Mouse (Mus musculus) induced T-regulatory cell, adult 2 months (primary cell): ENCODE results near the gene Mthfd2l.

Experiments
- DNase-seq: peaks from one replicate; pipeline ENCODE4 v3.0.0-alpha.2; 2012; ENCODE audit warnings: low read depth

Gene Mthfd2l

GRCm38 (mm10) chr5:90949499-90949898, 18.6 kb downstream of the Mthfd2l start:
- DNase-seq = no peak

DNA sequence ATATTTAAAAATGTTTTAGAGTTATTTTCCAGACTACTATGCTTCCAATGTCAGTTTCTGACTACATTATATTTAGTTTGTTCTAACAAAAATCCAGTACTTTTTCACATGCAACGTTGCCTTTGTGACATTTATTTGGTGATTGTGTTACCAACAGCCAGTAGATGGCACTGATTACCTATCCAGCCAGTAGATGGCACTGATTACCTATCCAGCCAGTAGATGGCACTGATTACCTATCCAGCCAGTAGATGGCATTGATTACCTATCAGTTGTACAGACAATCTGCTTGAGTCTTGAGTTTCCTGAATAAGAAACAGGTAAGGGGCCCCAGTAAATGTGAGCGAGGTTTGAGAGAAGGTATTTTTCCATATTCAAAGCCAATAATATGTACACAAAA, 20.6 kb downstream of the Mthfd2l start:
- DNase-seq = peak; percentile 38

DNA sequence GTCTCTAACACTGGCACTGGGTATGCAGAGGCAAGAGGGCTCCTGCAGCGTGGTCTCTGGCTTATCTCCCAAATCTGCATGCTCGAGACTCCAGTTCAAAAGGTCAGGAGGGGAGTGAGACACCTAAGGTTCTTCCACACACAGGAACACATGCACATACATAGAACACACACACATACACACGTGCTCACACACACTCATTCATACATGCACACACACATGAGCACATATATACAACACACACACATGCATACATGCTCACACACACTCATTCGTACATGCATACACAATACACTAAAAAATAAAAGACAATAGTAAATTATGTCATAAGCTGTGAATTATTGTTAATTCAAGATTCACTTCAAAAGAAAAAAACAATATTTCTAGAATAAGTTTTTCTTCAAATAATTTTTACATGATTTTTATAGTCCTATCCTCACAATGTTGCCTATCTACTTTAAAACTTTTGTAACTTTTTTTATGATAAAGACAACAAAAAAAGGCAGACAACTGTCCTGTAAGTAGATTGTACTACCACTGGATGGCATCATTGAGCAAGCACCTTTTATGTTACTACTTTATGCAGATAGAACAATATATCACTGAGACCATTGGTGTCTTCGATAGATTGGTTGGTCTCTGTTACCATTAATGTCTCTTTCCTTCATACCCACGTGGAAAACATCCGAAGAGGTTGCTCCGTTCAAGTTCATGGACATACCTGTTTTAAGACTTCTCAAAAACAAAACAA, 22.0 kb downstream of the Mthfd2l start:
- peak; percentile 50 for DNase-seq

DNA sequence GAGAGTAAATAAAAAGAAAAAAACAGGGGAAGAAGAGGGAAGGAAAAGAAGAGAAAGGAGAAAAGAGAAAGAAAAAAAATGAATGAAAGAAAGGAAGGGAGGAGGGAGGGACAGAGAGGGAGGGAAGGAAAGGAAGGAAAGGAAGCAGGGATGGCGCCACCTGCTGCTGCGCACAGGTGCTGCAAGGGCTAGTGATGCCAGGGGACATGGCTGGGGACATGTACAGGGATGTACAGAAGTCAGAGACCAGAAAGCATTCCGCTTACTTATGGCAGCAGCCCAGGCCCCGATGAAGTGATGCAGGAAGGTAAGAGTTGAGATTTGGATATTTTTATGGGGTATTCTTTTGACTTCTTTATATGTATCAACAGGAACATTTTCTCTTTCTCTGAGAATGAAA, 33.4 kb downstream of the Mthfd2l start:
- peak; percentile 42 for DNase-seq

DNA sequence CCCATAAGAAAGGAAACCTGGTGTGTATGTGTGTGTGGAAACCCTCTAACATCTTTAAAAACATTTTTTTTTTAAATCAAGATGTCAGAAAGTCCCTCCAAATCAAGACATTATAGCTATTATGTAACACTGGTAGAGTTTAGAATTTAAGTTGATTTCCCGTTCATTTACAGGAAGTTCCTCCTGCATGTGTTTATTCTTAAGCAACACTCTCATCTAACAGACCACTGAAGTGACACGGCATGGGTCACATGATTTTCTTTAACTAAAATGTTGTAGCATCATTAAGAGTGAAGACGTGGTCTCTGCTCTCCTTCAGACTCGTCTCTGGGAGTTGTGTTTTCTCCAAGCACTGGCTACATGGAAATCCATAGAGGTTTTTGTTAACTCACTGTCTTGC, 33.8 kb downstream of the Mthfd2l start:
- no peak for DNase-seq

DNA sequence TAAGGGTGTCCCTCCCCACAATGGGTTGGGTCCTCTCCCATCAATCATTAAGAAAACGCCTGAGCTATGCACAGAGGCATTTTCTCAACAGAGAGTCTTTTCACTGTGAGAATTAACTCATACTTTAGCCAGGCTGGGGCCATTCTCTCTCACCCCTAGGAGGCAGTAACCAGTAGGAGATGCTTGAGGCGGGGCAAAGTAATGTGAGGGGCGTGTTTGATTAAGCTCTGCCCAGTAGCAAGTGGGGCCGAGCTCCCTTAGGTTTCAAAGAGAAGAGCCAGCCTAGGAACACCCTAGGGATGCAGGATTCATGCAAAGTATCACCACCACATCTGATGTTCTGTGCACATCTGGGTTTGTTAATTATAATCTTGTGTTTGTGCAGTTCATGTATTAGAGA, 34.5 kb downstream of the Mthfd2l start:
- DNase-seq = no peak

DNA sequence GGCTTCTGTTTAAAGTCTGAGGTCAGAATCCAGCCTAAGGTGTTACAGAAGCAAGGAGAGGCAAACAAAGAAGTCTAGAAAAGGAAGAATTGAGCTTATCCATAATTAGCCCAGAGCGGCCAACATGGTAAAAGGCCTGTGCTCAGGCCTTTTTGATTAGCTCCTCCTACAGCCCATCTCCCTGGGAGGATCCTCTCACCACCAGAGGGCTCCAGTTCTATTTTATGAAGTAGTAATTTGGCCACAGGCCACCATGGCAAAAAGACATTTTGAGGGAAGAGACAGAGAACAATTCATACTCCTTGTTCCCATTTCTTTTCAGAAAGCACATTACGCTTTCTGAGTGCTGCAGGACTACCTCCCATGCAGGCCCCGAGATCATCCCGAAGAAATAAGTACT, 46.3 kb downstream of the Mthfd2l start:
- DNase-seq = peak; percentile 28

DNA sequence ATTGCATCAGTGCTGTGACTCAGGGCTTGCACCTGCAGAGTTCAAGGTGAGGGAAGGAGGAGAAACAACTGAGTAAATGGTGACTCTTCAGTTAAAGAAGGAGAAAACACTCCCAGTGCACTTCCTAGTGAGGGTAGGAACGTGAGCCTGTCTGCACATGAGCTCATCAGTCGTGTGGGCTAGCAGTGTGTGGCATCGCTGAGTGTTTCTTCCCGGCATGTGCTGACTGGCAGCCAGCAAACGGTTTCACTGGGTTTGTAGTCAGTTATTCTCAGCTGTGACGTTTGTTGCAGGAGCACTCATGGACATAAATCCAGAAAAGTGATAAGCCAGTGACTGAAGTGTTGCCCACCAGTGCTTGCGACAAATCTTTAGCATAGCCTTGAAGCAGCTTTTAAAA, 49.4 kb downstream of the Mthfd2l start:
- DNase-seq = no peak

GRCm38 (mm10) chr5:90987605-90988004, 56.7 kb downstream of the Mthfd2l start:
- DNase-seq = no peak

- DNase-seq = no peak
Measured at GRCm38 (mm10) chr5:90988149-90988548, 57.2 kb downstream of the Mthfd2l start.

DNA sequence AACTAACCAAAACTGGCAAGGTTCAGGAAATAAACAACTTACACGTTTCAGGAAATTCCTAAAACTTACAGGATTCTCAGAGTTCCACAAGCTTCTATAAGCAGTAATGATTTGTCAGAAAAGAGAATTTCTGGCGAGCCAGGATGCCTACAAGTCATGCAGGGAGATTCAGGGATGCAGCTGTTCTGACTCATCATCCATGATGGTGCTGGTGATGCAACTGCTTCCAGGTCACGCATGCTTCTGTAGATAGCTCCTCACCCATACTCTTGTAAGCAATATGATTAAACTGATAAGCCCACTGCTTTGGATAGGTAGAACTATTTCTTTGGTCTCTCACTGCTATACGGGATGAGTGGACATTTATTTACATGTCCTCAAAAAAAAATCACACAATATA, 57.7 kb downstream of the Mthfd2l start:
- no peak for DNase-seq

GRCm38 (mm10) chr5:90999942-91000341, 69.0 kb downstream of the Mthfd2l start:
- no peak for DNase-seq

- DNase-seq = no peak
Measured at GRCm38 (mm10) chr5:91015216-91015615, 84.3 kb downstream of the Mthfd2l start.

- DNase-seq = no peak
Measured at GRCm38 (mm10) chr5:91023114-91023513, 92.2 kb downstream of the Mthfd2l start.

DNA sequence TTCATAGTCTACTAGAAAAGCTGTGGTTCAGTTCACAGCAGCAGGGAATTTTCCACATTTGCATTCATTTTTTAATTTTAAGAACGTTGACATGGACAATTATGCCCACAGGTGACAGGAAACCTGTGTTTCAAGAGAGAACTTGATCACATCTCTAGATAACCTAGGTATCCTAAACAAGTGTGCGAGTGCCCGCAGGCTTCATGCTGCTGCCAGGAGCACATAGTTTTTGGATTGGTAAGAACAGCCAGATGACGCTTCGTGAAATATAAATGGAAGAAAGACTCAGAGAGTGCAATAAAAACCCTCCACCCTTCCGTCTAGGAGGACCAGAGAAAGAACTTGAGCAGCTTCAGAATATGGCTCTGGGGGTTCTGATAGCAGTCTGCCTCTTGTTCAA, 96.2 kb downstream of the Mthfd2l start, which contains the start of gene Epgn:
TSS of gene Epgn (plus strand) at position 301 of the 400 bp plus-strand sequence.
- no peak for DNase-seq

- no peak for DNase-seq
Measured at GRCm38 (mm10) chr5:91027840-91028239, 96.9 kb downstream of the Mthfd2l start.

GRCm38 (mm10) chr5:91030629-91031028, 99.7 kb downstream of the Mthfd2l start:
- no peak for DNase-seq

DNA sequence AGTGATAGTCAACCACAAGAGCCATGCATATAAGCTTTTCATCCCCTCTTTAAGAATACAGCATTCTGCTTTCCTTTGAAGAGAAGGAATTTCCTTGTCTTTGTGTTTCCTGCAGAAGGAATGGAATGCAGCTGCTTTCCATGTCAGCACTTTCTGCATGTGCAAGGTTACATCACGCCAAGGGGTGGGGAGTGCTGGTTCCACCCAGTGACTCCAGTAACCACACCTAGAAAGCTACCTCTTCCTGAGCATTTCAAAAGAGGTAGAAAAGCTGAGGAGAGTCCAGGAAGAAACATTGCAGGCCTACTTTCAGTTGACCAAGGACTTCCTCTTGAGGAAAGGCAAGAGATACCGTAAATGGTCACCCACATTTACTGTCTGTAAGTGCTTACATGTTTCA, 104.4 kb downstream of the Mthfd2l start:
- no peak for DNase-seq

DNA sequence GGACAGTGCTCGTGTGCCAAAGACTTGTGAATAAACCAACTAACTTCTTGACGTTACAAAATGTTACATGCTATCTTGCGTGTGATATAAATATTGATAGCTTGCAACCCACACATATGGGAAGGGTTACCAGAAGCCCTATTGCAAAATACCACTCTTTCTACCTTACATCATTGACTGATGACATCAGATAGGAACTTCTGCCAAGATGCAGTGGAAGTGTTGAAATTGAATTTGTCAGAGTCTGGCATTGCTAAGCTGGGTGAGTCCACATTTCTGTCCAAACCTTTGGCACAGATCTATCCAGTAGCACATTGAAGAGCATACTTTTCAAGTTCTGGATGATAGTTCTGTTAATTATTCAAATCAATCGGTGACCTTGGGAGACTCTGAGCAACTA, 105.7 kb downstream of the Mthfd2l start:
- no peak for DNase-seq

- DNase-seq = no peak
Measured at GRCm38 (mm10) chr5:91037756-91038155, 106.8 kb downstream of the Mthfd2l start.

DNA sequence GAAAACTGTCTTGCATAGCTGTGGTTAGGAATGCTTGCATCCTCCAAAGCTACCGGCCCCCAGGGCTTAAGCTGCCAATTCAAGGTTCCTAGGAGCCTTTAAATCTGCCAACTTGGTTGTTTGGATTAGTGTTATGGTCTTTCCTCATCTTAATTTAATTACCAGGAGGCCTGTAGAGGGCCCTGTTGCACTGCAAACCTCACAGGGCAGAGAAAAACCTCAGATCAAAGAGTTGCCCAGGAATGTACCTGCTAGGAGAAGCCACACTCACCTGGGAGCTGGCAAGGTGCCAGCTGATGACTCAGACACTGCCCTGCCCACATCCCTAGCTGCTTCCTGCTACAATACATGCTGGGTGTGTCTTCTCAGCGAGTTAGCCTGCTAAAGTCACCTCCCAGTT, 107.6 kb downstream of the Mthfd2l start:
- DNase-seq = peak; percentile 61

- no peak for DNase-seq
Measured at GRCm38 (mm10) chr5:91038963-91039362, 108.0 kb downstream of the Mthfd2l start.

DNA sequence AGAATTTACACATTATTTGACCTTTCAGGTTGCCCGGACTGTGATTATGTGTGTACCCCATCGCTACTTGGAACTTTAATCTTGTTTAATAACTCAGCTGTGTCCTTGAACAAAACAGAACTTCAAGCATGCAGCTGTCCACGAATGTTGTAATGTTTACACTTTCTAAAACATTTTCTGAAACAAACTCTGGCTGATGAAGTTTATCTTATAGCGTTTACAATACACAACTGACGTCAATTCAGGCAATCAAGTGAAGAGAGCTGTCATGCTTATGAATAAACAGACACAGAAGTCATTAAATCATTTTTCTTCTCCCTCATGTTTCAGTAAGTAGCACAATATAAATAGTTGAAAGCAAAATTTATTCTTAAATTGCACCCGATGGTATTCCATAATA, 117.1 kb downstream of the Mthfd2l start:
- no peak for DNase-seq

- no peak for DNase-seq
Measured at GRCm38 (mm10) chr5:91048397-91048796, 117.5 kb downstream of the Mthfd2l start.
